Mouse (Mus musculus) CH12.LX (cell line): ENCODE data around the gene Hcls1. TPM values are rescaled to one million over a fixed set of nuclear protein-coding genes. Genes with fewer than 3 reads are reported as not detected.

ENCODE experiments used
- DNase-seq: peaks from one replicate; pipeline ENCODE4 v3.0.0-alpha.2; 2013; ENCODE audit errors: extremely low read depth
- H3K27ac ChIP-seq: 2 replicates; pipeline ENCODE4 v1.5.1; 2012; ENCODE audit warnings: low read depth, mild to moderate bottlenecking, control low read depth, moderate library complexity; ENCODE audit not compliant: insufficient read depth
- H3K27me3 ChIP-seq: replicated peaks from 2 replicates; pipeline ENCODE3; 2012; ENCODE audit warnings: inconsistent platforms
- H3K36me3 ChIP-seq, 2 experiments: replicated peaks in 1 of 2; 2 replicates each; pipeline versions ENCODE3 to v1.6.1; 2012; ENCODE audit warnings: inconsistent platforms in 1 of 2, low read length in 1 of 2, mild to moderate bottlenecking in 1 of 2, mixed read lengths in 1 of 2, moderate library complexity in 1 of 2; ENCODE audit not compliant: control insufficient read depth in 1 of 2, insufficient read depth in 1 of 2
- H3K4me1 ChIP-seq, 2 experiments: 2 replicates each; pipeline ENCODE4 v1.6.1; 2012; ENCODE audit warnings: inconsistent platforms in 1 of 2, moderate library complexity in 1 of 2; ENCODE audit not compliant: insufficient read depth in 2 of 2, control insufficient read depth in 1 of 2
- H3K4me2 ChIP-seq: 2 replicates; pipeline ENCODE4 v1.6.1; 2012; ENCODE audit warnings: low read depth, mild to moderate bottlenecking, control low read depth; ENCODE audit not compliant: poor library complexity, insufficient read depth, severe bottlenecking
- H3K4me3 ChIP-seq, 3 experiments: fragments of 150-350 bp in 1 of 3; sonication (generic) in 1 of 3; replicated peaks in 1 of 3; 2 replicates each; pipeline versions ENCODE3 to v1.5.1; 2011 to 2012; ENCODE audit warnings: low read depth in 2 of 3, low read length in 2 of 3, mild to moderate bottlenecking in 2 of 3, moderate library complexity in 2 of 3, control low read depth in 1 of 3, improper control_type of control experiment in 1 of 3, inconsistent platforms in 1 of 3, mixed read lengths in 1 of 3; ENCODE audit not compliant: poor library complexity in 1 of 3
- H3K79me2 ChIP-seq: replicated peaks from 2 replicates; pipeline ENCODE4 v1.6.1; 2012; ENCODE audit warnings: mild to moderate bottlenecking, moderate library complexity; ENCODE audit not compliant: control insufficient read depth, poor library complexity, insufficient read depth, severe bottlenecking; ENCODE audit errors: extremely low read depth
- H3K9ac ChIP-seq: 2 replicates; pipeline ENCODE4 v1.6.1; 2012; ENCODE audit warnings: low read depth, mild to moderate bottlenecking, control low read depth, moderate library complexity; ENCODE audit not compliant: insufficient read depth
- H3K9me3 ChIP-seq: replicated peaks from 2 replicates; pipeline ENCODE3; 2012; ENCODE audit warnings: low read length, inconsistent platforms, mixed read lengths
- CHD1 ChIP-seq: IDR thresholded peaks from 2 replicates; pipeline ENCODE4 v1.6.1; 2012; ENCODE audit warnings: low read depth, low read length, improper control_type of control experiment, inconsistent platforms
- CHD2 ChIP-seq: IDR thresholded peaks from 2 replicates; pipeline ENCODE4 v1.6.1; 2011; ENCODE audit warnings: low read length, improper control_type of control experiment
- CTCF ChIP-seq, 2 experiments: IDR thresholded peaks in 1 of 2; conservative IDR thresholded peaks in 1 of 2; 2 replicates each; pipeline ENCODE4 v1.5.1; 2011 to 2012; ENCODE audit warnings: low read depth in 2 of 2, low read length in 2 of 2, improper control_type of control experiment in 1 of 2, inconsistent platforms in 1 of 2, mild to moderate bottlenecking in 1 of 2, moderate library complexity in 1 of 2
- E2F4 ChIP-seq: IDR thresholded peaks from 2 replicates; pipeline ENCODE4 v1.6.1; 2011; ENCODE audit warnings: low read depth, low read length, improper control_type of control experiment; ENCODE audit not compliant: insufficient replicate concordance
- ELF1 ChIP-seq: IDR thresholded peaks from 2 replicates; pipeline ENCODE4 v1.6.1; 2014; ENCODE audit warnings: low read depth, mild to moderate bottlenecking, inconsistent platforms, low read length, improper control_type of control experiment
- EP300 ChIP-seq: IDR thresholded peaks from 2 replicates; pipeline ENCODE4 v1.6.1; 2011; ENCODE audit warnings: low read length, improper control_type of control experiment
- ETS1 ChIP-seq: conservative IDR thresholded peaks from 2 replicates; pipeline ENCODE4 v1.6.1; 2012; ENCODE audit warnings: low read depth, mild to moderate bottlenecking, inconsistent platforms, low read length, improper control_type of control experiment, moderate library complexity
- GABPA ChIP-seq: IDR thresholded peaks from 2 replicates; pipeline ENCODE4 v1.6.1; 2012; ENCODE audit warnings: low read depth, low read length, improper control_type of control experiment, inconsistent platforms; ENCODE audit not compliant: insufficient replicate concordance
- HCFC1 ChIP-seq: IDR thresholded peaks from 2 replicates; pipeline ENCODE4 v1.6.1; 2012; ENCODE audit warnings: low read depth, mild to moderate bottlenecking, inconsistent platforms, low read length, improper control_type of control experiment
- IRF4 ChIP-seq: IDR thresholded peaks from 2 replicates; pipeline ENCODE4 v1.6.1; 2014; ENCODE audit warnings: low read depth, mild to moderate bottlenecking, inconsistent platforms, low read length, improper control_type of control experiment
- JUN ChIP-seq: IDR thresholded peaks from 2 replicates; pipeline ENCODE4 v1.6.1; 2011; ENCODE audit warnings: low read depth, mild to moderate bottlenecking, low read length, improper control_type of control experiment, moderate library complexity; ENCODE audit not compliant: insufficient read depth
- JUND ChIP-seq: conservative IDR thresholded peaks from 2 replicates; pipeline ENCODE4 v1.6.1; 2011; ENCODE audit warnings: low read depth, low read length, improper control_type of control experiment
- KAT2A ChIP-seq: IDR thresholded peaks from 2 replicates; pipeline ENCODE4 v1.6.1; 2012; ENCODE audit warnings: low read length, improper control_type of control experiment, inconsistent platforms; ENCODE audit not compliant: insufficient replicate concordance
- MAFK ChIP-seq: IDR thresholded peaks from 2 replicates; pipeline ENCODE4 v1.6.1; 2011; ENCODE audit warnings: low read length, improper control_type of control experiment; ENCODE audit not compliant: insufficient replicate concordance
- MAX ChIP-seq: IDR thresholded peaks from 2 replicates; pipeline ENCODE4 v1.6.1; 2011; ENCODE audit warnings: low read length, improper control_type of control experiment
- MEF2A ChIP-seq: IDR thresholded peaks from 2 replicates; pipeline ENCODE4 v1.6.1; 2014; ENCODE audit warnings: low read depth, mild to moderate bottlenecking, inconsistent platforms, low read length, improper control_type of control experiment, borderline replicate concordance
- MXI1 ChIP-seq: IDR thresholded peaks from 2 replicates; pipeline ENCODE4 v1.6.1; 2011; ENCODE audit warnings: mild to moderate bottlenecking, low read depth, low read length, improper control_type of control experiment
- MYC ChIP-seq: IDR thresholded peaks from 2 replicates; pipeline ENCODE4 v1.6.1; 2011; ENCODE audit warnings: low read depth, mild to moderate bottlenecking, improper control_type of control experiment, low read length
- NELFE ChIP-seq: IDR thresholded peaks from 2 replicates; pipeline ENCODE4 v1.6.1; 2011; ENCODE audit warnings: low read depth, low read length, improper control_type of control experiment
- NRF1 ChIP-seq: IDR thresholded peaks from 2 replicates; pipeline ENCODE4 v1.6.1; 2014; ENCODE audit warnings: low read depth, mild to moderate bottlenecking, inconsistent platforms, low read length, improper control_type of control experiment, moderate library complexity
- PAX5 ChIP-seq: IDR thresholded peaks from 2 replicates; pipeline ENCODE4 v1.6.1; 2012; ENCODE audit warnings: low read length, inconsistent platforms, mixed read lengths
- POLR2A ChIP-seq: IDR thresholded peaks from 2 replicates; pipeline ENCODE4 v1.6.1; 2011; ENCODE audit warnings: low read depth, mild to moderate bottlenecking, improper control_type of control experiment, low read length
- POLR2AphosphoS2 ChIP-seq: IDR thresholded peaks from 2 replicates; pipeline ENCODE4 v1.6.1; 2011; ENCODE audit warnings: low read depth, low read length, improper control_type of control experiment
- RCOR1 ChIP-seq: conservative IDR thresholded peaks from 2 replicates; pipeline ENCODE4 v1.6.1; 2012; ENCODE audit warnings: low read depth, mild to moderate bottlenecking, inconsistent platforms, low read length, improper control_type of control experiment
- SIN3A ChIP-seq: IDR thresholded peaks from 2 replicates; pipeline ENCODE4 v1.6.1; 2012; ENCODE audit warnings: low read length, improper control_type of control experiment, inconsistent platforms
- SMC3 ChIP-seq: IDR thresholded peaks from 2 replicates; pipeline ENCODE4 v1.6.1; 2011; ENCODE audit warnings: low read depth, low read length, improper control_type of control experiment
- TBP ChIP-seq: conservative IDR thresholded peaks from 2 replicates; pipeline ENCODE4 v1.6.1; 2011; ENCODE audit warnings: low read depth, low read length, improper control_type of control experiment
- TCF12 ChIP-seq: IDR thresholded peaks from 2 replicates; pipeline ENCODE4 v1.6.1; 2014; ENCODE audit warnings: low read depth, mild to moderate bottlenecking, inconsistent platforms, low read length, improper control_type of control experiment
- USF1 ChIP-seq: IDR thresholded peaks from 2 replicates; pipeline ENCODE4 v1.6.1; 2014; ENCODE audit warnings: low read depth, mild to moderate bottlenecking, inconsistent platforms, low read length, improper control_type of control experiment
- USF2 ChIP-seq: conservative IDR thresholded peaks from 2 replicates; pipeline ENCODE4 v1.6.1; 2011; ENCODE audit warnings: low read depth, low read length, improper control_type of control experiment
- ZC3H11A ChIP-seq: IDR thresholded peaks from 2 replicates; pipeline ENCODE4 v1.6.1; 2012; ENCODE audit warnings: low read depth, mild to moderate bottlenecking, inconsistent platforms, low read length, improper control_type of control experiment
- ZMIZ1 ChIP-seq: IDR thresholded peaks from 2 replicates; pipeline ENCODE4 v1.6.1; 2012; ENCODE audit warnings: low read depth, mild to moderate bottlenecking, inconsistent platforms, low read length, improper control_type of control experiment
- ZNF384 ChIP-seq: IDR thresholded peaks from 2 replicates; pipeline ENCODE4 v1.6.1; 2012; ENCODE audit warnings: low read depth, low read length, improper control_type of control experiment, inconsistent platforms
- dilution Hi-C: fragments of 300-500 bp; cut with MboI; formaldehyde crosslinking; loops from 2 replicates; pipeline ENCODE4 v1.14.3; 2020; ENCODE audit warnings: low sequenced_read_pairs; ENCODE audit not compliant: extremely low pct_unique_long_range_greater_than_20kb, extremely low pct_ligation_motif_present
- in situ Hi-C: fragments of 300-500 bp; cut with MboI; formaldehyde crosslinking; loops from 3 replicates; pipeline ENCODE4 v1.14.3; 2019; ENCODE audit warnings: low sequenced_read_pairs, low pct_ligation_motif_present, low pct_unique_long_range_greater_than_20kb, mixed read lengths
- polyA plus RNA-seq: library from polyadenylated mRNA; unstranded; fragments of >175 nt; gene quantifications from 2 replicates; pipeline ENCODE4 v1.2.1, GENCODE M21; 2012; ENCODE audit warnings: low read depth; ENCODE audit not compliant: insufficient read length
- total RNA-seq, 2 experiments: library from RNA; depleted of rRNA; stranded (reverse); fragments of 300-350 nt in 1 of 2; fragments of >200 nt in 1 of 2; gene quantifications; 2 replicates each; pipeline ENCODE4 v1.2.3; 2012 to 2014

Hcls1 gene
- total and polyA plus RNA-seq, 3 experiments, result 222 to 537 (median 302) TPM

GRCm38 (mm10) chr16:37010370-37010769 is 75.6 kb downstream of the Hcls1 start (continued):
- no peak for TF ChIP-seq KAT2A
- TF ChIP-seq EP300, result no peak
- peak; percentile 90 for TF ChIP-seq SMC3
- TF ChIP-seq TBP, result 0 out of 2 replicates have a peak, but pooled peaks have one; percentile 15
- TF ChIP-seq NELFE, result no peak
- TF ChIP-seq PAX5, result no peak
- no peak for TF ChIP-seq CHD2
- TF ChIP-seq ZC3H11A, result peak; percentile 78
- TF ChIP-seq RCOR1, result no peak
- no peak for TF ChIP-seq MAFK
- no peak for TF ChIP-seq USF1
- TF ChIP-seq JUN, result no peak

DNA sequence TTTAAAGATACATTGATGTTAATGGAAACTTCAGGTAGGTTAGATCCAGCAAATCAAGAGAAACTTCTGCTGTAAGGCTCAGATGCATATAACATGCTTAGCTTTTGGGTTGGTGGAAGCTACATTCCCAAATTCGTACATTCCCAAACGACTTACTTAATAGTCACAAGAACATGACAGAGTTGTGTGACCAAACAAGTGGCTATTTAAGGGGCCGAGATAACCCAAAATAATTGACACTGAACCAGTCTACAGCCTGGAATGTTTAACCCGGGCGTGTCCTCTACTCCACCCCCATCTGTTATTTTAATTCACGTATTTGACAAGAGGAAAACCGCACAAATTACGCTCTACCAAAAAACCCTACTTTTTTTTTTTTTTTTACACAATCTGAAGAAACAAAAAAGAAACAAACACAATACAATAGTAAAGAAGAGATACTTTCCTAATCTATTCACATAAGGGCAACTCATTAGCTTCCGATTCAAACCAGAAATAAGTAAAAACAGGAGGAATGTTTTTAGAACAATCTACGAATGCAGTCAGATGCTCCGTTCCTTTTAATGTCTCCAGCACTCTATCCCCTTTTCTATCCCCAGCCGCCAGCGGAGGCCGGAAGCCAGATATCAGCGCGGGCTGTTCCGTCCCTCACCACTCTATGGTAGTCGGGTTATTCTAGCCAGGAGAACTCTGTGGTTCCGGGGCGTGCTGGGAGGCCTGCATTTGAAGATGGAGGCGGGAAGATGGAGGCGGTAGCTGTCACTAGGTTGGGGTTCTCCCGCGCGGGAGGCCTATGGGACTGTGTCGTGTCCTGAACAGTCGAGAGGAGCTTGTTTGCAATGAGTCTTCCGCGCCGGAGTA is 76.5 kb downstream of the Hcls1 start, which contains the start of gene Polq:
Gene Polq (plus strand): TSS at position 726 of the 861 bp plus-strand sequence.
- dilution Hi-C loops (no loop called here), in situ Hi-C loops (loop anchor here (5.0 kb wide), 1 partner anchor 284 kb away; no protein-coding TSS in a partner anchor)
- peak within 1 kb of the TSS; percentile 97 for H3K4me2 ChIP-seq
- H3K4me3 ChIP-seq, result peak within 1 kb of the TSS; percentile 61 to 85 (median 70)
- peaks cover 20% of the 10 kb centered on the region for H3K79me2 ChIP-seq
- peak within 1 kb of the TSS; percentile 87 for H3K9ac ChIP-seq
- DNase-seq, result peak; percentile 98
- H3K27ac ChIP-seq, result no peak within 1 kb of the TSS
- H3K4me1 ChIP-seq, result peaks cover 4 to 49% of the 10 kb centered on the region in 2 experiments; a peak in 3 of 4 replicates
- peaks cover 6 to 31% of the 10 kb centered on the region in 2 experiments for H3K36me3 ChIP-seq
- no peaks in the 10 kb centered on the region for H3K9me3 ChIP-seq
- no peaks in the 10 kb centered on the region for H3K27me3 ChIP-seq
- TF ChIP-seq MXI1 (peak; percentile 88), NRF1 (peak; percentile 61; the same call in 1 of the 2 replicates), JUND (no peak; the same call in 1 of the 2 replicates), ELF1 (peak; percentile 100), E2F4 (peak; percentile 97; the same call in 1 of the 2 replicates), POLR2A (peak; percentile 92), CHD2 (no peak), SMC3 (no peak; the same call in 1 of the 2 replicates), MYC (peak; percentile 40; the same call in 1 of the 2 replicates), JUN (no peak), POLR2AphosphoS2 (peak; percentile 95), SIN3A (peak; percentile 100), NELFE (peak; percentile 86), CHD1 (peak; percentile 94; the same call in 1 of the 2 replicates), HCFC1 (peak; percentile 97), KAT2A (peak; percentile 96; the same call in 1 of the 2 replicates), CTCF (conservative IDR thresholded peaks at IDR 0.05 in 1 of 2, IDR thresholded peaks at IDR 0.05 in 1 of 2; ENCODE audit: low read depth in 2 of 2, low read length in 2 of 2) (no peak), EP300 (no peak), MAX (peak; percentile 73; the same call in 1 of the 2 replicates), RCOR1 (peak; percentile 7; the same call in 1 of the 2 replicates), MEF2A (peak; percentile 78), IRF4 (peak; percentile 52; the same call in 1 of the 2 replicates), ZMIZ1 (peak; percentile 66; the same call in 1 of the 2 replicates), ZNF384 (peak; percentile 82), TBP (peak; percentile 97), ETS1 (peak; percentile 51; the same call in 1 of the 2 replicates), TCF12 (peak; percentile 97), USF1 (no peak), GABPA (peak; percentile 98), USF2 (no peak; the same call in 1 of the 2 replicates)
